Mouse (Mus musculus) ES-Bruce4 (cell line): ENCODE results near the gene Igfbp6.

Experiments used
- CTCF ChIP-seq: IDR thresholded peaks from one replicate; pipeline ENCODE4 v1.8.1; 2011; ENCODE audit warnings: low read depth, low read length
- EP300 ChIP-seq: IDR thresholded peaks from 2 replicates; pipeline ENCODE4 v1.6.1; 2011; ENCODE audit warnings: low read depth, low read length; ENCODE audit not compliant: insufficient read depth

DNA sequence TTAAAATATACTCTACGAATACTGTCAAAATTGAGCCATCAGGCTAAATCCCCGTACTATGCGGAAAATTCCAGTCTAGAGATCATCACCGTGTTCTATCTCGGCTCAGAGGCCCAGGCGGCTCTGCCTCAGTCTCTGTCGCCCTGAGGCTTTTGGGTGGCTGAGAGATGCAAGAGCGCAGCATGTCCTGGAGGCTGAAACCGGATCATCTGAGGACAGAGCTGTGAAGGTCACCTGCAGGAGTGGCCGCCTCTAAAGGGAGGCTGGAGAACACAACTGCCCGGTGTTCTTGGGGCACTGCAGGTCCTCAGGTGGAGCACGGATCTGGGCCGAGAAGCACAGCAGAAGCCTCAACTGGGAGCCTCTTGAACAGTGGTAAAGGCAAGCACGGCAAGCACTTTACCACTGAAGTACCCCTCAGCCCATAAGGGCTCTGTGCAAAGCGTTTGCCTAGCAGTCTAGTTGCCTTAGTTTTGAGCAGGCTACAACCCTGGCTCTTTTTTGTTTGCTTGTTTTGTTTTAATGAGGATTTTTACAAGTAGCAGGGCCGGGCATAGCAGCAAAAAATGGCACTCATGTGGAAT is 31.7 kb downstream of the Igfbp6 start:
- peak; percentile 91 for TF ChIP-seq EP300
- no peak for TF ChIP-seq CTCF
